Mouse (Mus musculus) G1E (cell line): ENCODE results near the gene Cds2.

Experiments
- CTCF ChIP-seq: IDR thresholded peaks from 2 replicates; pipeline ENCODE4 v1.5.1; 2012; ENCODE audit warnings: low read depth, low read length, inconsistent platforms, mixed read lengths
- GATA1 ChIP-seq: IDR thresholded peaks from 2 replicates; pipeline ENCODE4 v1.6.1; 2012; ENCODE audit warnings: borderline replicate concordance, low read length, inconsistent platforms, mixed read lengths
- GATA2 ChIP-seq: IDR thresholded peaks from 2 replicates; pipeline ENCODE4 v1.6.1; 2012; ENCODE audit warnings: low read depth, low read length, inconsistent platforms, borderline replicate concordance

- TF ChIP-seq CTCF = no peak
- no peak for TF ChIP-seq GATA1
- no peak for TF ChIP-seq GATA2
These were observed 74.3 kb downstream of the Cds2 start for GRCm38 (mm10) chr2:132337202-132337601.
